Mouse (Mus musculus) yolk sac, embryonic 10.5 days (tissue): ENCODE measurements around the gene Gm47995.
"Not testable (repeated sequence)": the region's sequence is repeated elsewhere in the genome, so short reads cannot be mapped to it uniquely, and the experiment has no call there.

Experiments used
- DNase-seq: peaks from one replicate; pipeline ENCODE4 v3.0.0-alpha.2; 2017; ENCODE audit warnings: low spot score

The Gm47995 gene

DNA sequence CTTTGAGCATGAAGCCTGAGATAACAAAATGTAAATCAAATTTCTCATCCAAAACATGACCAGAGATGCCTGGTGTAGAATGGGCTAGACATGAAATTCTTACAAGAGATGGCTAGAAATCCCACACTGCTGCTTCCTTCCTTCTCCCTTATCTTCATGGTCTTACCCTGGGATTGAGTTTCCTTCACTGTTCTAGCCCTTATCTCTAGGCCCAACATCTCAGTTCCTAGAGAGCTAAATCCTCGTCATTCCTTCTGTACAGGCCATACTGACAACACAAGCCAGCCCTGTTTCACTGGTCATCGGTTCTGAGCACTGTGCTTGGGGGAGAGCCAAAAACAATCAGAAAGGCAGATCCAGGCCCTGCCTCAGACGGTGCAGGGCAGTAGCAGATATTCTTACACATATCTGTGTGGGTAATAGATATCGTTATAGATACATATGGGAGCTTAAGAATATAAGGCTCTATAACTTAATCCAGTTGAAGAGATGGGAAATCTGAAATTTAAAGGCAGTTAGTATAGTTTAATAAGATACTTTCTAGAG is 11.3 kb upstream of the Gm47995 start:
- not testable (repeated sequence) for DNase-seq

DNA sequence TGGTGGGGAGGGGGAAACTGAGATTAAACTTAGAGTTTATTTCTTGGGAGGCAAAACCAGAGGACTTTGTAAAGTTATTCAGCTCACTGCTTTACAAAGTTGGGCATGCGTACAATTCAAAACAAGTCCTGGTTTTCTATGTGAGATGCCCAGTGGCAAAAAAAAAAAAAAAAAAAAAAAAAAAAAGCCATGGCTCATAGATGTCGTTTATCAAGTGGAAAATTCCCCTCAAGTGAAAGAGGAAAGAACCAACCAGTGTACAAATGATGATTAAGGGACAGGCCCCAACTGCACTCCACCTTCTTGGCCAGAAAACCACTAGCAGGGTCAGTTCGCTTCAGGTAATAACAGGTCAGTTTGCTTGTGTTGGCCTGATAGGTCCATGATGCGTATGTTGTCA is 9.8 kb upstream of the Gm47995 start:
- no peak for DNase-seq

DNA sequence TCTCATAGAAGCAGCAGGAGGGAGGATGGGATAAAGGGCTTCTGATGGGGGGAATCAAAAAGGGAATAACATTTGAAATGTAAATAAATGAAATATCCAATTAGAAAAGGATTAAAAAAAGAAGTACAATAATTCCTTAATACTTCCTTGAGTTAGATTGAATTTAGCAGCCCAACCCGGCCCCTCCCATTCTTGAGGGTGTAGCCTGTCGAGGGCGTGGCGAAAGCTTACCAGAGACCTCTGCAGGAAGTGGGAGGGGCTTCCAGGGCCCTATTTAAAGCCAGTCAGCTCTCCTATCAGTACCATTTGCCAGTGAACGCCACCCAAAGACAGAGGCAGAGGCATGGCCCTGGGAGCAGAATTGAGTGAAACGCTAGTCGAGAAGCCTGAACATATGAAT is 6.2 kb upstream of the Gm47995 start, which contains the start of gene Gm8947:
Gene Gm8947, plus strand, starts transcription at position 302 of the 400 bp plus-strand sequence.
- not testable (repeated sequence) for DNase-seq

DNA sequence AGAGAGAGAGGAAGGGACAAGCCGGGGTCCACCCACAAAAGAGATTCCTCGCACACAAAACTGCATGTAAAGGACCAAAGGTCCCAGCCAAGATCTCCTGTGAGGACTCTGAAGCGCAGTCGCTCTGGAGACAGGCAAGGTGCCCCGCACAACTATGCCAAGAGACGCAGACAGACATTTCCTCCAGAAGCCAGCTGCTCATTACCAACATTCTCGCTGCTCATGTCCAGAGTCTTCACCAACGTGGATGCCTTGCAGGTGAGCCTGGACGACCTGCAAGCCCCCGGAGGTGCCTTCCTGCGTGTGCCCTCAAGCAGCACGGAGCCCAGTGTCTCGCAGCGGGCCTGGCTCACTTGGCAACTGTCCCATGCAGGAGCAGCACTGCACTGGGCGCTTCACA is 5.5 kb upstream of the Gm47995 start:
- DNase-seq: not testable (repeated sequence)

DNA sequence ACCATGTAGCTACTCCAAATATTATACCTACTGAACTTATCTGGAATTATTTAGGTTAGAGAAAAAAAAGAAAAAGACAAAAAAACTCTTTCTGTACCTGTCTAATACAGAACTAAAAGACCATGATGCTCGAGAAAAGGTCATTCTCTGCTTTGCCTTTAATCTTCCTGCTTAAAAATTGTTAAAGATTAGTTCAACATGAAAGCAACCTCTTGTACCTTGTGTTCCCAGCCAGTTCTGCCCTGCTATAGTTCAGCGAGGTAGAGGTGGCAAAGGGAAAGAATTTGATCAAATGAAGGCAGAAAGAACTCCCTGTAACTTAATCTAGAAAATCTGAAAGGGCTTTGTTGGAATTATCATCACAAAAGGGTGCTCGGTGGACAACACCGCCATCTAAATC is 2.3 kb upstream of the Gm47995 start:
- not testable (repeated sequence) for DNase-seq

DNA sequence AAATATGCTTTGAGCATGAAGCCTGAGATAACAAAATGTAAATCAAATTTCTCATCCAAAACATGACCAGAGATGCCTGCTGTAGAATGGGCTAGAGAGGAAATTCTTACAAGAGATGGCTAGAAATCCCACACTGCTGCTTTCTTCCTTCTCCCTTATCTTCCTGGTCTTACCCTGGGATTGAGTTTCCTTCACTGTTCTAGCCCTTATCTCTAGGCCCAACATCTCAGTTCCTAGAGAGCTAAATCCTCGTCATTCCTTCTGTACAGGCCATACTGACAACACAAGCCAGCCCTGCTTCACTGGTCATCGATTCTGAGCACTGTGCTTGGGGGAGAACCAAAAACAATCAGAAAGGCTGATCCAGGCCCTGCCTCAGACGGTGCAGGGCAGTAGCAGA is 1.6 kb upstream of the Gm47995 start:
- DNase-seq: not testable (repeated sequence)

DNA sequence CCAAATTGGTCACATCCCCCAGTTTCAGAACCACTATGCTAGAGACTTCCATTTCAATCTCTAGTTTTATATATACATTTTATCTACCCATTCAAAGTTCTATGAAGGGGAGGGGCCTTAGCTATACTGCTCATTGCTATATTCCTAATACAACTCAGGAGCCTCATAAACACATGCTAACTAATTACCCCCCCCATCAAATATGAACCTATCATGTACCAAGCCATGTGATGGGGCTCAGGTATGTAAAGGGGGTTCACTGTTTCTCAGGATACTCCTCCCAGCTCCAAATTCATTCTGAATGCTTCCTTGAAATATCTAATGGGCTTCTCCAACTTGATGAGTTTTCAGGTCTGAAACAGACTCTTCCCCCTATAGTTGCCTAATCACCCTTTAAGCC is 2.4 kb downstream of the Gm47995 start:
- not testable (repeated sequence) for DNase-seq

DNA sequence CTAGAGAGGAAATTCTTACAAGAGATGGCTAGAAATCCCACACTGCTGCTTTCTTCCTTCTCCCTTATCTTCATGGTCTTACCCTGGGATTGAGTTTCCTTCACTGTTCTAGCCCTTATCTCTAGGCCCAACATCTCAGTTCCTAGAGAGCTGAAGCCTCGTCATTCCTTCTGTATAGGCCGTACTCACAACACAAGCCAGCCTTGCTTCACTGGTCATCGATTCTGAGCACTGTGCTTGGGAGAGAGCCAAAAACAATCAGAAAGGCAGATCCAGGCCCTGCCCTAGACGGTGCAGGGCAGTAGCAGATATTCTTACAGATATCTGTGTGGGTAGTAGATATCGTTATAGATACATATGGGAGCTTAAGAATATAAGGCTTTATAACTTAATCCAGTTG is 4.5 kb downstream of the Gm47995 start:
- not testable (repeated sequence) for DNase-seq

DNA sequence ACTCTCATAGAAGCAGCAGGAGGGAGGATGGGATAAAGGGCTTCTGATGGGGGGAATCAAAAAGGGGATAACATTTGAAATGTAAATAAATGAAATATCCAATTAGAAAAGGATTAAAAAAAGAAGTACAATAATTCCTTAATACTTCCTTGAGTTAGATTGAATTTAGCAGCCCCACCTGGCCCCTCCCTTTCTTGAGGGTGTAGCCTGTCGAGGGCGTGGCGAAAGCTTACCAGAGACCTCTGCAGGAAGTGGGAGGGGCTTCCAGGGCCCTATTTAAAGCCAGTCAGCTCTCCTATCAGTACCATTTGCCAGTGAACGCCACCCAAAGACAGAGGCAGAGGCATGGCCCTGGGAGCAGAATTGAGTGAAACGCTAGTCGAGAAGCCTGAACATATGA is 5.6 kb downstream of the Gm47995 start, which contains the start of gene 3110040M04Rik:
Gene 3110040M04Rik, plus strand, starts transcription at position 304 of the 400 bp plus-strand sequence.
- DNase-seq: not testable (repeated sequence)

DNA sequence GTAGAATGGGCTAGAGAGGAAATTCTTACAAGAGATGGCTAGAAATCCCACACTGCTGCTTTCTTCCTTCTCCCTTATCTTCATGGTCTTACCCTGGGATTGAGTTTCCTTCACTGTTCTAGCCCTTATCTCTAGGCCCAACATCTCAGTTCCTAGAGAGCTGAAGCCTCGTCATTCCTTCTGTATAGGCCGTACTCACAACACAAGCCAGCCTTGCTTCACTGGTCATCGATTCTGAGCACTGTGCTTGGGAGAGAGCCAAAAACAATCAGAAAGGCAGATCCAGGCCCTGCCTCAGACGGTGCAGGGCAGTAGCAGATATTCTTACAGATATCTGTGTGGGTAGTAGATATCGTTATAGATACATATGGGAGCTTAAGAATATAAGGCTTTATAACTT is 10.2 kb downstream of the Gm47995 start:
- DNase-seq: not testable (repeated sequence)

DNA sequence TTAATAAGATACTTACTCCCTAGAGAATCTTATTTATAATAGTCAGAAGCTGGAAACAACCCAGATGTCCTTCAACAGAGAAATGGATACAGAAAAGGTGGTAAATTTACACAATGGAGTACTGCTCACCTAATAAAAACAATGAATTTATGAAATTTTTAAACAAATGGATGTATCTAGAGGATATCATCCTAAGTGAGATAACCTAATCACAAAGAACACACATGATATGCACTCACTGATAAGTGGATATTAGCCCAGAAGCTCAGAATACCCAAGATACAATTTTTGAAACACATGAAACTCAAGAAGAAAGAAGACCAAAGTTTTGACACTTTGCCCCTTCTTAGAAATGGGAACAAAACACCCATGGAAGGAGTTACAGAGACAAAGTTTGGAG is 10.7 kb downstream of the Gm47995 start:
- DNase-seq: not testable (repeated sequence)

DNA sequence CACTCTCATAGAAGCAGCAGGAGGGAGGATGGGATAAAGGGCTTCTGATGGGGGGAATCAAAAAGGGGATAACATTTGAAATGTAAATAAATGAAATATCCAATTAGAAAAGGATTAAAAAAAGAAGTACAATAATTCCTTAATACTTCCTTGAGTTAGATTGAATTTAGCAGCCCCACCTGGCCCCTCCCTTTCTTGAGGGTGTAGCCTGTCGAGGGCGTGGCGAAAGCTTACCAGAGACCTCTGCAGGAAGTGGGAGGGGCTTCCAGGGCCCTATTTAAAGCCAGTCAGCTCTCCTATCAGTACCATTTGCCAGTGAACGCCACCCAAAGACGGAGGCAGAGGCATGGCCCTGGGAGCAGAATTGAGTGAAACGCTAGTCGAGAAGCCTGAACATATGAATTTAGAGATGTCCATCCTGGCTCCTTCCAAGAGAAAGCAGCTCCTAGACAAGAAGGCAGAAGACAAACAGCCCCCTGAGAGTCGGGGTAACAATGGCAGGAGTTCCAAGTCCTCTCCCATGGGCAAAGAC is 11.6 kb downstream of the Gm47995 start, which contains the start of gene Gm47996:
Gene Gm47996, plus strand, starts transcription at position 308 of the 532 bp plus-strand sequence.
- DNase-seq: not testable (repeated sequence)

DNA sequence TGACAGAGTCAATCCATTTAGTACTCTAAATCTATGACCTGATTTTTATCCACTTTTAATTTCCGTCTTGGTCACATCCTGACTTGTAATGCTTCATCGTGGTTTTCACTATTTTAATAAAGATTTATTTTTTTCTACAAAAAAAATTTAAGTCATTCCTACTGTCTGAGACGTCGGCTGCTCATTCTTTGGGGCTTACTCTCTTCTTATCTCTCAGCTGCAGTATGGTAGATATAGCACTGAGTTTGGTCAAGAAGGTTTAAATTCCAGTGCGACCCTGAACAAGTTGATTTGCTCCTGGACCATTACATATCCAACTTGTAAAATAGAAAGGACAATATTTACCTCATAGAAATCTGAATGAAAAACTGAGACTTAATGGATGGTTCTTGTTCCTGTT is 13.4 kb downstream of the Gm47995 start:
- not testable (repeated sequence) for DNase-seq

DNA sequence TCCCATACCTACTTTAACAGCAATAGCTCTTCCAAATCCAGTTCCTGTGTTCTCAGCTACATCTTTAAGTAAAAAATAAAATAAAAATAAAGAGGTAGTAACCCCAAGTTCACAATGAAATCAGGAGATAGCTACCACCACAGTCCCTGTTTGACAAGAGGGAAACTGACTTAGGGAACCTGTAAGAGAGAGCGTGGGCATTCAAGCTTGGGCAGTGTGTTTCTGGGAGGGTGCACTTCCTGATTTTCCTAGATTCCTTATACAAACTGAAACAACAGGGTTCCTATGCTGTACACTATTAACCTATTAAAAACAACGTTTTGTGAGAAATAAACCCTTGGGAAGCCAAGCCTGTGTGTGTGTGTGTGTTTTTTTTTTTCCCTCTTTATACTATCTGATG is 16.6 kb downstream of the Gm47995 start:
- DNase-seq: no peak

DNA sequence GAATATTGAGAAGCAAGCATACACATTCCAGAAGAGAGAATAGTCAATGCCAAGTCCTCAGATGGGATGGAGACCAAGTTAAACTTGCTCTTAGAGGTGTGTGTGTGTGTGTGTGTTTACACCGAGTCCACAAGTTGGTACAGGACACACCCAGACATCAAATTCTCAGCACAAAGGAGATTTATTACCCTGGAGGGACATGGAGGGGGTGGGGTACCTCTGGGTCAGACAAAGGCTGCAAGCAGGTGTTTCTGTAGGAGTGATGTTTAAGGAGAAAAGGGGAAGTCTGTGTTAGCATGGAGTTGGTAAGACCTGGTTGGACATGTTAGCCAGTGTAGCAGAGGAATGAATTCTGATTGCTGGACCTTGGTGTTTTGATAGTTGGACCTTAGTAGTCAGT is 17.7 kb downstream of the Gm47995 start:
- DNase-seq: peak; percentile 20

DNA sequence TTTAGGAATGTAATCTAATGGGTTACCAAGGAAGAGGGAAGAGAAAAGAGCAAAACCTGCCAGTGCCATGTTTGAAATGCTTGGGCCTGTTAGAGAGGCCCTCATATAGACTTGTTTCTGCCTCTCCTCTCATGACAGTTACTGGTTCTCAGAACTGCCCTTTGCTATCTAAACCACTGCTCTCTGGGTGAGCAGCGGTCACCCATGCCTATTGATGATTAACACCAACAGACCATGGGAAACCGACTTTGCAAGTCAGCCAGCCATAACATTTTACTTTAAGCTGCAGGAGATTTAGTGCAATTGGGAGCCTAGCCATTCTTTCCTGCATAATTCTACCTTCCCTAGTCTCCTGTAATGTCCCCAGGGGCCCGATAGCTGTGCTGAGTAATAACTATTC is 18.2 kb downstream of the Gm47995 start:
- peak; percentile 49 for DNase-seq

DNA sequence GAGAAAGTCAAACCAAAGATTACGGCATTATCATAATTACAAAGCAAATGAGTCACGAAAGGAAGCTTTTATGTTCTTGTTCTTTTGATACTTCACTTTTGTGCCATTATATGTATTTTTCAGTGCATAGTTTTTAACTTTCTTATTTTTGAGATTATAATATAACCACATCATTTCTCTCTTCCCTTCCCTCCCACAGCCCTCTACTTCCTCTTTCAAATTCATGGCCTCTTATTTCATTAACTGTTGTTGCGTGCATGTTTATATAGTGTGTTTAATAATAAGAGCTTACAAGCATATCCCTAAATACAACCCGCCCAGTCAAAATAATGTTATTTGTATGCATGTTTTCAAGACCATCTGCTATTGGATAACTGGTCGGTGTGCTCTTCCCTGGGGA is 20.8 kb downstream of the Gm47995 start:
- no peak for DNase-seq

DNA sequence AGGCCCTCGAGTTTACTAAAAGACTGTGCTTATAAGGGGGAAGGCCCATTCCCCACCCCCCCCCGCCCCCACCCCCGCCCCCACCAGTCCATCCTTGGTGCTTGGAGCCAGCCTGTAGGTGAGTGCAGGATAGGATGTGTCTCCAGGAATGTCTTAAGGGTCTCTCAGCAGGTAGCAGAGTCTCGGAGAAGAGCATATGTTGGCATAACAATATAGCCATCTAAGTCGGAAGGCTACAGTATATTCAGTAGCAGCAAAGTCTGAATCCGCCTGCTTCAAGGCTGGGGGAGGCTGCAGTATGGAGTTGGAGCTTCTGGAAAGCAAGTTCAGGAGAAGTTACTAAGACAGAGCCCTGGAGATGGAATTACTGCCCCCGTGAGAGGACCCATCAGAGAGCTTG is 21.9 kb downstream of the Gm47995 start:
- DNase-seq: no peak

DNA sequence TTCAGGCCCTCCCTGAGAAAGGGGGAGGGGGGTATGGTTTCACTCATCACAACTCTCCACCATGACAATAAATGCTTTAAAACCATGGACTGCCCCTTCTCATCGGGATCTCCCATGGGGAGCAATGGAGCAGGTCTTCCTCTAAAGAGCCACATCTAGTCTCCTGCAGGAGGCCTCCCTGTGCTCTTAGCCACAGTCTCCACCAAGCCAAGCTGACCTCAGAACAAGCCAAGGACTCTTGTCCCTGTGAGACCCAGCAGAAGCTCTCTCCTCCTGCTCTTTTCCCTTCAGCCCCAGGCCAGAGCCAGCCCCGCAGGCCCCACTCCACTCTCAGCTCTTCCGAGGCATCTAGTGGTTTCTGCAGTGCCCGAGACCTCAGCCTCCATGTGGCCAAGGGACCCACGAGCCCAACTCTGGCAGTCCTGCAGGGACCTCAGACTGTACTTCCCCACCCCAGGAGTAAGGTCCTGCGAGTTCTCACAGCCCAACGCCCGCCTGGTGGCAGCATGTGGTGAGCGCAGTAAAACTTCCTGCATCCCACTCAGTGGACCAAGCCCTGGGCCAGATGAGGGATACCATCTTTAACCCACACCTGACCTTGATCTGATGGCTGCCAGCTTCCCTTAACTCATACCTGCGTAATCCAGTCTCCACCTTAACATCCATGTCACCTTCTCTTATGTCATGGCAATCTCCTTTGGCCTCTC is 24.5 kb downstream of the Gm47995 start:
- DNase-seq: no peak

DNA sequence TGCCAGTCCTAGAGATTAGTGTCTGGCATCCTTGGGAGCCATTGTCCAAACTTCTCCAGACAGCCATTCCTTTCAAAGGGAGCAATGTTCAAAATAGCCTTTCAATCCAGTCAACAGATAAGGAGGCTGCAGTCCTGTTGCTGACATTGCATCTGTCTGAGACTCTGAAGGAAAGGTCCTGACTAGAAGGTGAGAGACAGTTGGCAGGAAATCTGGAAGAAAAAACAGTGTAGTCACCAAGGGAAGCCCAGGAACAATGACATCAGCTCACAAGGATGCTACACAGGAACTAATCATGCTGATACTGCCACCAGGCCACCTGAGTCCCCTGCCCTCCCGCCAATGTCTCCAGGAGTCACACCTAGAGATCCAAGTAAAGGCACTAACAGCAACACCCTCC is 25.1 kb downstream of the Gm47995 start:
- no peak for DNase-seq

DNA sequence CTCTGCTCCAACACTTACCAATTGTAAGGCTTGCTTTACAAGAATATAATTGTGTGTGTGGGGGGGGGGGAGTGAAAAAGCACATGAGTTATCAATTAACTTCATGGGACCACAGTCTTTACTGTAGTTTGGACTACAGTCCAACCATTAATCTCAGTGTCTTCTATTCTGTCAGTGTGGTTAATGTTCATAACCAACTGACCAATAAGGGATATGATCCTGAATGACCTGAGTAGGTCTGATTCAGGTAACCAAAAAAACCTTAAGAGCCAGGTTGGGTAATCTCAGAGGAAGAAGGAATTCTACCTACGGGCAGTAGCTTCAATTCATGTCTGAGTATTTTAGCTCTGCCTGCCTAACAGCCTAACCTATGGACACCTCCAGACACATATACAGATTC is 26.3 kb downstream of the Gm47995 start:
- DNase-seq: no peak

DNA sequence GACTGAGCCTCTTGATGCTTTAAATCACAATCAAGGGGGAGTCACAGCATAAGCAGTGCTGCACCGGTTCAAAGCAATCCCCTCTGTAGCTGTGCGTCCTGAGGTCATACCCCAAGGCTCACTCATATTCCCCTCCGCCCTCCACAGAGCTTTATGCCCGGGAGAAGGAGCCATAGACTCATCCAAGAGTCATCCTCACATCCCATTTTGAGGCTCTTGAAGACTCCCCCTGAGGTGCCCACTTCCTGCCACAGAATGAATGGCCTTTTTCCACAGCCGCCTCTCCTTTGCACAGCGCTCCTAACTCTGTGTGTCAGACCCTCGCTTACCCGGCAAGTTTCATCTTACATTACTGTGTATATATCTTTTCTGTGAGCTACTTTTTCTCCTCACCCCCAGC is 29.3 kb downstream of the Gm47995 start:
- no peak for DNase-seq

DNA sequence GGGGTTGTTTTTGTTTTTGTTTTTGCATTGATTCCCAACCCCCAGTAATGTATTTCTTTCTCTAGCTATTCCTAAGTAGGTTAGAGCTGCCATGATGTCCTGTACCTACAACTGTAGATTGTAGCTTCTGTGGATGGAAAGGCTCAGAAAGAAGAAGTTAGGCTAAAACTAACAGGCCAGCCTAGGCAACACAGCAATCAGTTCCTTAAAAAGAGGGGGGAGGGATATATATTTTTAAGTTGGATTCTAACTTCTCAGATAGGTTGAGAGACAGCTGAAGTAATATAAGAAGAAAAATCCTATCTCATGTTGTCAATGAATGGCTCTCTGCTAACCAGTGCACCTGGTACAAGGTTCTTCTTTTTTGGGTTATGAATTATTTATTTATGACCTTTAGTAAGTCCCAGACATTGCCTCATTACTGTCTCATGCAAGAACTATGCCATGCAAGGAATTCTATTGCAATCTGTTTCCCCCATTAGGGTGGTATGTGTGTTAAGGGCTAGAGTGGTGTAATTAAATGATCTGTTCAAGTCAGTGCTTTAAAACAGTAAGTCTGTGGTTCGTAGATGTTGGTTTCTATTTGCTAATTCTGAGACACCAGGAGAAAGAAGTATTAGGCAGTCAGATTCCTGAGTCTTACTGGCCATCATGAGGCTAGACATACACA is 30.2 kb downstream of the Gm47995 start:
- DNase-seq: no peak
